Mouse (Mus musculus) megakaryocyte, embryonic 14.5 days (primary cell): ENCODE measurements around the gene Hyal3. TPM values are rescaled to one million over a fixed set of nuclear protein-coding genes. Genes with fewer than 3 reads are reported as not detected.
A peak's percentile ranks its signal among the peaks of the same experiment; 100 is the strongest.

Experiments used
- H3K27me3 ChIP-seq: replicated peaks from 2 replicates; pipeline ENCODE3; 2012; ENCODE audit warnings: inconsistent platforms
- H3K36me3 ChIP-seq: replicated peaks from 2 replicates; pipeline ENCODE3; 2012; ENCODE audit warnings: low read length, inconsistent platforms, mixed read lengths
- H3K4me1 ChIP-seq: 2 replicates; pipeline ENCODE4 v1.6.1; 2012; ENCODE audit warnings: inconsistent platforms
- H3K4me3 ChIP-seq: replicated peaks from 2 replicates; pipeline ENCODE3; 2012; ENCODE audit warnings: moderate library complexity, mild to moderate bottlenecking, inconsistent platforms
- H3K9me3 ChIP-seq: 2 replicates; pipeline ENCODE4 v1.6.1; 2012; ENCODE audit warnings: inconsistent platforms
- FLI1 ChIP-seq: IDR thresholded peaks from 2 replicates; pipeline ENCODE4 v1.6.1; 2012; ENCODE audit warnings: low read length, inconsistent platforms, mixed read lengths
- GATA1 ChIP-seq: IDR thresholded peaks from 3 replicates; pipeline ENCODE4 v1.6.1; 2012; ENCODE audit warnings: mixed read lengths, low read length, inconsistent platforms, borderline replicate concordance
- polyA plus RNA-seq: library from polyadenylated mRNA; stranded (reverse); fragments of >175 nt; gene quantifications from 2 replicates; pipeline ENCODE4 v1.2.3, GENCODE M21; 2012; ENCODE audit warnings: low replicate concordance; ENCODE audit not compliant: insufficient read depth

Hyal3 gene
- polyA plus RNA-seq, 1 experiment = 0.31 TPM

- peak overlapping the region; percentile 75 for H3K4me3 ChIP-seq
- no peaks in the 10 kb centered on the region for H3K27me3 ChIP-seq
- no peaks in the 10 kb centered on the region for H3K9me3 ChIP-seq
- H3K36me3 ChIP-seq = peaks cover 94% of the 10 kb centered on the region
- peaks cover 92% of the 10 kb centered on the region for H3K4me1 ChIP-seq
- TF ChIP-seq FLI1 = no peak
- TF ChIP-seq GATA1 = no peak
Observed at GRCm38 (mm10) chr9:107626158-107626843, 45.7 kb downstream of the Hyal3 start.

DNA sequence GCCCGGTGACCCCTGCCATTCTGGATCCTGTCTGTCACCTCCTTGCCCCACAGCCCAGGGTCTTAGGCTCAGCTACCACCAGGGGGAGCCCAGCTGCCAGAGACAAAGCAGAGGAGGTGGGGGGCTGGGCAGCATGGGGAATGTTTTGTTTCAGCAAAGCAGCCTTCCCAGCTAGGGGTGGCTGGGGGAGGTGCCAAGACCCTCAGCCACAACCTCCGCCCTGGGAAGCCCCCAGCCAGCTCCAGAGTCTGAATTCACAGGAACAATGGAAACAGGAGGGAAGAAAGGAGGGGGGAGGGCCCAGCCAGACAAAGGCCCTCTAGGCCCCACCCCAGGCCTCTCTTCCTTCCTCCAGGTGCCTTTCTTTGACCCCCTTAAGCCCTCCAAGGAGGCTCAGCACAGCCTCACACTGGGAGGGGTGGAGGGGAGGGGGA is 46.2 kb downstream of the Hyal3 start:
- Histone ChIP-seq H3K36me3 (peaks cover 96% of the 10 kb centered on the region), H3K9me3 (no peaks in the 10 kb centered on the region), H3K4me3 (peak overlapping the region; percentile 75), H3K4me1 (peaks cover 97% of the 10 kb centered on the region), H3K27me3 (no peaks in the 10 kb centered on the region)
- TF ChIP-seq GATA1 (no peak), FLI1 (no peak)

DNA sequence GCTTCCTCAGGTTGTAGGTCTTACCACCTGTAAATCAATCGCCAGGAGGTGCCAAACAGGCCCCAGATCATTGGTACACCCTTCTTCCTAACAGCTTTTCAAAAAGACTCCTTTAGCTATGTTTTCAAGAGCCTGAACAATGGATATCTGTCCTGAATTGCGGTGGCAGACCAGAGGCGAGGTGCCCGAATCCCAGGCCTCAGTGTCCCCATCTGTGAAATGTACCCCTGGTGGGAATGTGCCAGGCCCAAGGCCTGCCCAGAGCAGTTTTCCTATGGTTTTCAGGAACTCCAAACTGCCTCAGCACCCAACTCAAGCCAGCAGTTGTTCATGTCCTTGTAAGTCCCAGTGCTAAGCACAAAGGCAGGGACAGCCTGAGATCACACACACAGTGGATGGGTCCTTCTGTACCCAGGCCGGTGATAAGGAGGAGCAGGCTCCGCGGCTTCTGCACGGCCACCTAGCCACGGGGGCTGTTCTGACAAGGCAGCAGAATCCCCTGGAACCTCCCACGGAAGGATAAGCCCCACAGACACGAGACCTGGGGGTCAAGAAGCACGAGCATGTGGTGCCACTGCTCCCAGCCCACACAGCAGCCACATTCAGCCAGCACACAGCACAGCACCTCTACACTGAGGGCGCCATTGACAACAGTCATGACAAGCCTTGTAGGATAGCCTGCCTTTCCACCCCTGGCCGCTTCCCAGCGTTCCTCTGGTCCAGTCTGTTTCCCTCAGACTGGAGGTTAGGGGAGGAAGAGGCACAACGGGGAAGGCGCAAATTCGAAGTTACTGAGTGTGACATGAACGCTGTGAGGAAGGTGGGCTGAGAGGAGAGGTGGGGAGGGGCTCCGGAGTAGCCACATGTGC is 47.0 kb downstream of the Hyal3 start:
- Histone ChIP-seq H3K9me3 (no peaks in the 10 kb centered on the region), H3K36me3 (peaks cover 96% of the 10 kb centered on the region), H3K4me3 (peak overlapping the region; percentile 84), H3K27me3 (no peaks in the 10 kb centered on the region), H3K4me1 (peaks cover 100% of the 10 kb centered on the region)
- TF ChIP-seq GATA1 = no peak
- no peak for TF ChIP-seq FLI1

GRCm38 (mm10) chr9:107628721-107629410 is 48.2 kb downstream of the Hyal3 start:
- Histone ChIP-seq H3K27me3 (no peaks in the 10 kb centered on the region), H3K4me3 (peak overlapping the region; percentile 86), H3K36me3 (peaks cover 87% of the 10 kb centered on the region), H3K9me3 (no peaks in the 10 kb centered on the region), H3K4me1 (peaks cover 93% of the 10 kb centered on the region)
- no peak for TF ChIP-seq GATA1
- no peak for TF ChIP-seq FLI1

GRCm38 (mm10) chr9:107629411-107629730 is 48.8 kb downstream of the Hyal3 start:
- Histone ChIP-seq H3K9me3 (no peaks in the 10 kb centered on the region), H3K4me3 (peak overlapping the region; percentile 86), H3K4me1 (peaks cover 88% of the 10 kb centered on the region), H3K27me3 (no peaks in the 10 kb centered on the region), H3K36me3 (peaks cover 82% of the 10 kb centered on the region)
- no peak for TF ChIP-seq FLI1
- TF ChIP-seq GATA1 = no peak

- peaks cover 76% of the 10 kb centered on the region for H3K36me3 ChIP-seq
- no peak for TF ChIP-seq GATA1
- no peak for TF ChIP-seq FLI1
- peak overlapping the region; percentile 86 for H3K4me3 ChIP-seq
- peaks cover 82% of the 10 kb centered on the region for H3K4me1 ChIP-seq
- no peaks in the 10 kb centered on the region for H3K27me3 ChIP-seq
- H3K9me3 ChIP-seq = no peaks in the 10 kb centered on the region
Observed at GRCm38 (mm10) chr9:107629901-107630425, 49.3 kb downstream of the Hyal3 start.

DNA sequence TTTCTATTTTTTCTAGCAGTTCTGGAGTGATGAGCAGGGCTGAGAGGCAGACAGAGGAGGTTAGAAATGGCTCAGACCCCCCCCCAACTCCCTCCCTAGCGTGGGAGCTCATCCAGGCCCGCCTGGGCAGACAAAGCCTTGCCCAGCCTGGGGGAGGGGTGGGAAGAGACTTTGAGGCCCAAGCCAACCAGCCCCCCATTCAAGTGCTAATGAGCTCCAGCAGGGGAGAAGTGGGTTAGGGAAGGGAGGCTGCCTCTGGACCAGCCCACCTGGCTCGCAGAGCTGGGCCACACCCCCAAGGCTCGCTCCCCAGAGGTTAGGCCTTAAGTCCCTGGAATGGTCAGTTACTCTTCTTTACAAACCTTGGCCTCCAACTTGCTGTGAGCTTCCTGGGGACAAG is 50.0 kb downstream of the Hyal3 start:
- Histone ChIP-seq H3K9me3 (no peaks in the 10 kb centered on the region), H3K27me3 (no peaks in the 10 kb centered on the region), H3K4me1 (peaks cover 78% of the 10 kb centered on the region), H3K36me3 (peaks cover 70% of the 10 kb centered on the region), H3K4me3 (peak overlapping the region; percentile 69)
- TF ChIP-seq FLI1 (no peak), GATA1 (no peak)

DNA sequence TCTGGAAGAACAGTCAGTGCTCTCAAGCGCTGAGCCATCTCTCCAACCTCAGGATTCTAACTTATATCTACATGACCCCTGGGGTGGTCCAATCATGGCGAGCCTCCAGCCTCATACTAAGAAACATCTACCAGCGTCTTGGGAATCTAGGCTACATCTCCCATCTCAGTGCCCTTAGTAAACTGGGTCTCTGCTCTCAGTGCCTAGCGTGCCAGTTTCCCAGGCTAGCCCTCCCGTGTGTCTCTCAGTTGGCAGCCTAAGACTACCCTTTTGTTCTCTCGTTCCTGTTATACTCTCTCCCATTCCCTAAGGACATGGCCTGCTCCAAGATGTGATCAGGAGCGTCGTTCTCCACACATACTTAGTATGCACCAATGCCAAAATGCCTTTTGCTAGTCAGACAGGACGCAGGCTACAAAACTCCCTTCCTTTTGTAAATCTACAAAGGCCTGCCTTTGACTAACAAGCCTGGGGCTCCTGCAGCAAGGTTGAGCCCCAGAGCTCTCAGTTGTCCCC is 50.8 kb downstream of the Hyal3 start:
- H3K4me1 ChIP-seq = peaks cover 78% of the 10 kb centered on the region

GRCm38 (mm10) chr9:107631861-107632260 is 51.2 kb downstream of the Hyal3 start:
- TF ChIP-seq FLI1 (no peak), GATA1 (no peak)
- Histone ChIP-seq H3K4me1 (peaks cover 76% of the 10 kb centered on the region), H3K27me3 (no peaks in the 10 kb centered on the region), H3K9me3 (no peaks in the 10 kb centered on the region), H3K36me3 (peaks cover 58% of the 10 kb centered on the region), H3K4me3 (peak overlapping the region; percentile 99)

More for the DNA sequence above, 50.8 kb downstream of the Hyal3 start:
- H3K9me3 ChIP-seq = no peaks in the 10 kb centered on the region
- TF ChIP-seq FLI1 (no peak), GATA1 (no peak)
- H3K27me3 ChIP-seq = no peaks in the 10 kb centered on the region
- peak overlapping the region; percentile 47 for H3K4me3 ChIP-seq
- peaks cover 62% of the 10 kb centered on the region for H3K36me3 ChIP-seq
